Mouse (Mus musculus) thymus, adult 2 months (tissue): ENCODE results near the gene Trank1. TPM values are rescaled to one million over a fixed set of nuclear protein-coding genes. Genes with fewer than 3 reads are reported as not detected.

ENCODE experiments used
- DNase-seq: peaks from one replicate; pipeline ENCODE4 v3.0.0; 2021
- H3K27ac ChIP-seq: fragments of 200-500 bp; 2 replicates; pipeline ENCODE4 v1.5.1; 2012; ENCODE audit warnings: low read length, control low read depth; ENCODE audit not compliant: control insufficient read depth, insufficient read depth
- H3K27me3 ChIP-seq: fragments of 200-500 bp; 2 replicates; pipeline ENCODE4 v1.6.1; 2012; ENCODE audit warnings: mild to moderate bottlenecking, low read length, moderate library complexity, mixed read lengths; ENCODE audit not compliant: control insufficient read depth, insufficient read depth
- H3K36me3 ChIP-seq: fragments of 200-500 bp; 2 replicates; pipeline ENCODE4 v1.6.1; 2012; ENCODE audit warnings: mild to moderate bottlenecking, low read length, moderate library complexity; ENCODE audit not compliant: control insufficient read depth, insufficient read depth
- H3K4me1 ChIP-seq: fragments of 200-500 bp; replicated peaks from 2 replicates; pipeline ENCODE4 v1.6.1; 2012; ENCODE audit warnings: low read length; ENCODE audit not compliant: control insufficient read depth, insufficient read depth
- H3K4me3 ChIP-seq: fragments of 200-500 bp; 2 replicates; pipeline ENCODE4 v1.5.1; 2012; ENCODE audit warnings: mild to moderate bottlenecking, low read length, control low read depth, moderate library complexity; ENCODE audit not compliant: control insufficient read depth, insufficient read depth
- CTCF ChIP-seq: fragments of 200-500 bp; IDR thresholded peaks from 2 replicates; pipeline ENCODE4 v1.5.1; 2012; ENCODE audit warnings: mild to moderate bottlenecking, control low read depth, low read length, moderate library complexity, borderline replicate concordance; ENCODE audit not compliant: control insufficient read depth, poor library complexity, insufficient read depth; ENCODE audit errors: extremely low read depth
- POLR2A ChIP-seq: fragments of 200-500 bp; IDR thresholded peaks from 2 replicates; pipeline ENCODE4 v1.6.1; 2012; ENCODE audit warnings: mild to moderate bottlenecking, low read length, control low read depth, moderate library complexity; ENCODE audit not compliant: control insufficient read depth, poor library complexity, insufficient read depth; ENCODE audit errors: extremely low read depth
- WGBS: fragments of 180-500 bp; shearing (Covaris S2); methylation state at CpG from one replicate; pipeline ENCODE4 v1.1.7; 2018; 5-methylcytosine and 5-hydroxymethylcytosine counted together
- polyA plus RNA-seq: library from polyadenylated mRNA; depleted of rRNA; stranded (reverse); fragments of >200 nt; gene quantifications from 2 replicates; pipeline ENCODE4 v1.2.3, GENCODE M21; 2012

Gene Trank1
- polyA plus RNA-seq, 1 experiment = 0.13 TPM

DNA sequence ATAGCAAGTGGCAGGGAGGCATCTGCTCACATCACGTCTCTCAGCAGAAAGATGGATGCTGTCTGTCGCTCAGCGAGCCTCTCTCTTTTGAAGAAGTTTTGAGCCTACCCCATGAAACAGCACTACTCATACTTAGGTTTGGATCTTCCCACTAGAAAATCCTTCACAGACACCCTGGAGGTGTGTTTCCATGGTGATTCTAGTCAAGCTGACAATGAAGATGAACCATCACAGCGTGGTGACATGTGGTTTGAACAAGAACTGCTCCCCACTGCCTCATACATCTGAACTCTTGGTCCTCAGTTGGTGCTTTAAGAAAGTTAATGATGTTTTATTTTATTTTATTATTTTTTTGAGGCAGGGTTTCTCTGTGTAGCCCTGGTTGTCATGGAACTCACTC is 114.4 kb downstream of the Trank1 start:
- no peak overlapping the region for H3K4me3 ChIP-seq
- TF ChIP-seq CTCF = no peak
- TF ChIP-seq POLR2A = no peak
- H3K4me1 ChIP-seq = no peaks in the 10 kb centered on the region
- no peaks in the 10 kb centered on the region for H3K27me3 ChIP-seq
- 88% methylated on average over 4 of the region's 4 CpGs for WGBS
- no peaks in the 10 kb centered on the region for H3K36me3 ChIP-seq
- H3K27ac ChIP-seq = no peak overlapping the region
- no peak for DNase-seq

DNA sequence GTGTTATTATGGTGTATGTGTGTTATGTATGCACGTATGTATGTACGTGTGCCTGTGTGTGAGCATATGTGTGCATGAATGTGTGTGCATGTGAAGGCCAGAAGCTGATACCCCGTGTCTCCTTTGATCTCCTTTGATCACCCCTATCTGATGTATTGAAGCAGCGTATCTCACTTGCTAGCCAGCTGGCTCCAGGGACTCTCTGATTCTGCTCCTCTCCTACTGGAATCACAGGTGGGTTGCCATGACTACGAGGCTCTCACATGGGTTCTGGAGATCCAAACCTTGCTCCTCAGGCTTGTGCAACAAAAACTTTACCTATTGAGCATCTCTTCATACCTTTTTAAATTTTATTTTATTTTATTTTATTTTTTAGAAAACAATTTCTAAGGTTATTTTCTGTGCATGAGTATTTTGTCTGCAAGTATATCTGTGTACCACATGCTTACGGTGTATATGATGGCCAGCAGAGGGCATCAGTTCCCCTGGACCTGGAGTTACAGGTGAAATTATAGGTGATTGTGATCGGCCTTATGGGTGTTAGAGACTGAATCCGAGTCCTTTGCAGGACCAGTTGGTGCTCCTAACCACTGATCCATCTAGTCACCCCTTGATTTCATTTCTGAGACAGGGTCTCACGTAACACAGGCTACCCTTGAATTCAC is 116.5 kb downstream of the Trank1 start:
- TF ChIP-seq POLR2A = no peak
- TF ChIP-seq CTCF = no peak
- WGBS = 87% methylated on average over 9 of the region's 9 CpGs
- Histone ChIP-seq H3K4me3 (no peak overlapping the region), H3K27me3 (no peaks in the 10 kb centered on the region), H3K27ac (no peak overlapping the region), H3K36me3 (no peaks in the 10 kb centered on the region), H3K4me1 (no peaks in the 10 kb centered on the region)
- no peak for DNase-seq

DNA sequence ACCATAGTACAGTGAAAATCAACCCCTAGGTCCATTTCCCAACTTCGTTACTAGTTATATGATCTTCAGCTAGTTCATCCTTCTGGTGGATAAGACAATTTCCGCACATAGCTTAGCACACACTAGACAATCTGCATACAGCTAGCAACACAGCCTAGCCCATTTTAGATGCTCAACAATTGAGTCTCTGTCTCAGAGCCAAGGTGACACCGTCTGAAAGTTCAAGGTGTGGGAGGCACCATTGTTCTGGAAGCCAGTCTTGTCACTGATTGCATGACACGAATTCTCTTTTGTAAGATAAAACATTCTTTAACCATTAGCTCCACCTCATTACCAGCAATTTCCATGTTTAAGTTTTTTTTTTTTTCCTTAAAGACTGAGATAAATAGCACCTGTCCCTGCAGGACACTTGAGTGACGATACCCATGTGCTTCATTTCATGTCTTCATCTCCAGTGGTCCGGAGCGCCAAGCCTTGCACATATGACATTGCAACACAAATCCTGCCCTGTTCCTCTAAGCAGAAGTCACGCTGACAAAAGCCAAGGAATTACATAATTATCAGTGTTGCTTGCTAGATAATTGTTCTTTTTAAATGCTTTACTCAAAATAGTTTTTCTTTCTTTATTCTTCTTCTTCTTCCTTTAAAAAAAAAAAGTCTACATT is 117.3 kb downstream of the Trank1 start:
- Histone ChIP-seq H3K4me3 (no peak overlapping the region), H3K4me1 (no peaks in the 10 kb centered on the region), H3K27ac (no peak overlapping the region), H3K27me3 (no peaks in the 10 kb centered on the region), H3K36me3 (no peaks in the 10 kb centered on the region)
- no peak for DNase-seq
- WGBS = 86% methylated on average over 8 of the region's 8 CpGs
- no peak for TF ChIP-seq POLR2A
- TF ChIP-seq CTCF = no peak

DNA sequence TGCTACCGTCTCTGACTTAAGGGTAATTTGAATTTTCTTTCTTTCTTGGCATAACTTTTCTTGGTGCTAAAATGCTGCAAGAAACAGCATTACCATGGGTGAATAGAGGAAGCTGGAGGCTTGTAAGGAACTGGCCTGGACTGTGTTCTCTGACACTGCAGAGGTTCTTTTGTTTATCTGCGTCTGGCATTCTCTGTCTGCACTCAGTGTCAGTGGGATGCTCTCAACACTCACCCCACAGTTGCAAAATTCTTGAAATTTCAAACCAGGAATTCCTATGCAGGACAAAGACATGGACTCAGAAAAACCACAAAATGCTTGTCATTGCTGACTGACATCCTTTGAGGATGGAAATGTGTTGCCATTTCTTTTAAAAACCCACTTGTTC is 117.8 kb downstream of the Trank1 start:
- Histone ChIP-seq H3K27ac (no peak overlapping the region), H3K4me3 (no peak overlapping the region), H3K27me3 (no peaks in the 10 kb centered on the region), H3K36me3 (no peaks in the 10 kb centered on the region), H3K4me1 (no peaks in the 10 kb centered on the region)
- TF ChIP-seq POLR2A (no peak), CTCF (no peak)
- no peak for DNase-seq
- 75% methylated on average over 2 of the region's 2 CpGs for WGBS

DNA sequence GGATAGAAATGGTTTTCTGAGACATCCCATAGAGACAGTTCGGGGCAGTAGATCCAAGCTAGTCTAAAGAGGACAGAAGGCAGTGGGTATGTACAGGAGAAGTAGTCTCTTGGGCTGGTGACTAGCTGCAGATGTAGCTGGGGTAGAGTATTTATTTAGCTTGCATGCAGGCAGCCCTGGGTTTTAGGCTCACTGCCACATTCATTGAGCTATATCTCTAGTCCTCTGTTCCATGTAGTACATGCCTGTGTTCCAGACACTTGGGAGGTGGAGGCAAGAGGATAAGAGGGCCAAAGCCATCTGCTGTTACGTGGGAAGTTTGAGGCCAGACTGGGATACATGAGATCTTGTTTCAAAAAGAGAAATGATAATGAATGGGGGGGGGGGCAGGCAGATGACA is 123.9 kb downstream of the Trank1 start:
- no peaks in the 10 kb centered on the region for H3K36me3 ChIP-seq
- no peak for TF ChIP-seq POLR2A
- DNase-seq = no peak
- H3K27ac ChIP-seq = no peak overlapping the region
- no peaks in the 10 kb centered on the region; the same call in 1 of the 2 replicates for H3K27me3 ChIP-seq
- 89% methylated on average over 2 of the region's 2 CpGs for whole genome bisulfite sequencing
- H3K4me3 ChIP-seq = no peak overlapping the region
- no peaks in the 10 kb centered on the region for H3K4me1 ChIP-seq

DNA sequence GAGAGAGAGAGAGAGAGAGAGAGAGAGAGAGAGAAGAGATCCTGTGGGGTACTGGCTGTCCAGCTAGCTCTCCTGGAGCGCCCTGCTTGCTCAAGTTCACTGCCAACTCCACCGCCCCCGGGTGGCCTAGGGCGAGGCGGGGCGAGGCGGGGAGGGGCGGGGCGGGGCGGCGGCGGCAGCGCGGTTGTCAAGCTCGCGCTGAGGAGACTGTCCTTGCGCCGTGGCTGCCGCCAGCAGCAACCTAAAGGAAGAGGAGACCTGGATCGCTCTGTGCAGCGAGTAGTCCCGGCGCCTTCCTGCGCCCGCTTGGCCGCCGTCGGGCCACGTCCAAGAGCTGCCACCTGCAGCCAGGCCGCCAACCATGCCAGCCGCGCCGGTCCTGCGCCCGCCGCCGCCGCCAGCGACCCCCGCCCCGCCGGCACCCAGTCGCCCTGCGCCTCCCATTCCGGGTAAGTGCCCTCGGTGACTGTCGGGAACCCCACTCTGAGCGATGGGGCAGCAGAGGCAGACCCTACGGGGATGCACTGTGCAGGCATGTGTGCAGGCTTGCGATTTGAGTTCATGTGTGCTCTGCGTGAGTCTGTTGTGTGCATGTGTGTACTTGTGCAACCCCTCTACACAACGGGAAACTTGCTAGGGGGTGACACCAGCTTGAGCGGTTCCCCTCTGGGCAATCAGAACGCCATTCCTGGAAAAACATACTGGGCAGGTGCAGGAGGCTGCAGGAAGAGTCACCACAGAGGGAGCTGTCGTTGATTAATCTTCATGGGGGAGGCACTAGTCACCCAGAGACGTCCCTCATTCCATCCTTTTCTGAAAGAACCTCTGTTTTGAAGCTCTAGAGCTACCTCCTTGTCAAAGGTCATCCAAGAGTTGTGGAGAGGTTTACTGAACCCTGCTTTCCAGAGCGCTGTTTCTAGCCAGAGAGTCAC is 127.6 kb downstream of the Trank1 start, which contains the start of gene Dclk3:
Gene Dclk3 (plus strand): TSS at position 178 of the 932 bp plus-strand sequence.
- no peak within 1 kb of the TSS for H3K27ac ChIP-seq
- no peak within 1 kb of the TSS for H3K4me3 ChIP-seq
- 4% methylated on average over 57 of the region's 57 CpGs for WGBS
- DNase-seq = peak; percentile 3
- no peaks in the 10 kb centered on the region for H3K4me1 ChIP-seq
- TF ChIP-seq POLR2A = no peak
- TF ChIP-seq CTCF = no peak
- H3K36me3 ChIP-seq = no peaks in the 10 kb centered on the region
- H3K27me3 ChIP-seq = no peaks in the 10 kb centered on the region; the same call in 1 of the 2 replicates
